Mouse (Mus musculus) T-cell, adult 2 months (primary cell): Measurements from ENCODE around the gene Hist1h3d.
"Not testable (repeated sequence)": the region's sequence is repeated elsewhere in the genome, so short reads cannot be mapped to it uniquely, and the experiment has no call there.

Experiments used
- DNase-seq: peaks from one replicate; pipeline ENCODE4 v3.0.0; 2022; ENCODE audit warnings: low spot score

Hist1h3d gene

DNA sequence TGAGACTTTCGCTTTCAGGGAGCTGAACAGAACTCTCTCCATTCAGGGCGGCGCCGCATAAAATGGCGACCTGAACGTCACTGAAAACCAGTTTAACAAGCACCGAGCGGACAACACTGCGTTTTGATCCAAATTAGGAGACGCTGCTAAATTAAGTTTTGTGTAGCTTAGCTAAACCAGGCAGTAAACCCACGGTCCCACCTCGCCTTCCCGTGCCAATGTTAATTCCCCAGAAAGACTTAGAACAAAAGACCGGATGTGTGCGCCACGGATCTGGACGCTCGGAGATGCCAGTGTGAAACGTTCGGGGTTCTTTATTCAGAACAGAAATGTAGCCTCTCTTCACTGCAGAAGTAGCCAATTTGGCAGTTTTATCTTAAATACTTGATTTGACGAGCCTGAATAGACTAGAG, 9.5 kb downstream of the Hist1h3d start:
- DNase-seq: peak; percentile 76

DNA sequence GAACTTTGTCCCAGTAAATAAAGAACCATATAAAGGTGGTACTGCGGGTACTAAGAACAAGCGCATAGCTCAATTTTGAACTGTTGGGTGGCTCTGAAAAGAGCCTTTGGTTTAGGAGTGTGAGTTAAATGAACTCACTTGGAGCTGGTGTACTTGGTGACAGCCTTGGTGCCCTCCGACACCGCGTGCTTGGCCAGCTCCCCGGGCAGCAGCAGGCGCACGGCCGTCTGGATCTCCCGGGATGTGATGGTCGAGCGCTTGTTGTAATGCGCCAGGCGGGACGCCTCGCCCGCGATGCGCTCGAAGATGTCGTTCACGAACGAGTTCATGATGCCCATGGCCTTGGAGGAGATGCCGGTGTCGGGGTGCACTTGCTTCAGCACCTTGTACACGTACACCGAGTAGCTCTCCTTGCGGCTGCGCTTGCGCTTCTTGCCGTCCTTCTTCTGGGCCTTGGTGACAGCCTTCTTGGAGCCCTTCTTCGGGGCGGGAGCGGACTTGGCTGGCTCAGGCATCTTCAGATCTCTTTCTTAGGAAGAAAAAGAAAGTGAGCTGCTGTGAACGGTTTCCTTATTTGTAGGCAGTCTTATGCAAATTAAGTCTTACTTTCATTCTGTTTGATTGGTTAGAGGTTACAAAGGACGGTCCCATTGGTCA, 10.0 kb downstream of the Hist1h3d start:
- peak; percentile 75 for DNase-seq

GRCm38 (mm10) chr13:23586099-23586939, 10.8 kb downstream of the Hist1h3d start:
- peak; percentile 8 for DNase-seq

DNA sequence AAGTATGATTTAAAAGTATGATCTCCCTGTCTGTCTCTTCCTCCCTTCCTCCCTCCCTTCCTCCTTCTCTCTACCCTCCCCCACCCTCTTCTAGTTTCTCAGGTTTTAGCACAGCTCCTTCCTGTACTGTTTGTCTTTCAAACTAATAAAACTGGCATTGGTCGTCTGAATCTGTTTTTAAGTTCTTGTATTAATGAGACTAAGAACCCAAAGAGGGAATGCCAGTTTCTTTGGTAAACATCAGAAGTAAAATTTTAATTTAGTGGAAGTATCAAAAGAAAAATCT, 11.3 kb downstream of the Hist1h3d start:
- no peak for DNase-seq

- DNase-seq: no peak
Observed at GRCm38 (mm10) chr13:23591206-23591605, 15.6 kb downstream of the Hist1h3d start.

DNA sequence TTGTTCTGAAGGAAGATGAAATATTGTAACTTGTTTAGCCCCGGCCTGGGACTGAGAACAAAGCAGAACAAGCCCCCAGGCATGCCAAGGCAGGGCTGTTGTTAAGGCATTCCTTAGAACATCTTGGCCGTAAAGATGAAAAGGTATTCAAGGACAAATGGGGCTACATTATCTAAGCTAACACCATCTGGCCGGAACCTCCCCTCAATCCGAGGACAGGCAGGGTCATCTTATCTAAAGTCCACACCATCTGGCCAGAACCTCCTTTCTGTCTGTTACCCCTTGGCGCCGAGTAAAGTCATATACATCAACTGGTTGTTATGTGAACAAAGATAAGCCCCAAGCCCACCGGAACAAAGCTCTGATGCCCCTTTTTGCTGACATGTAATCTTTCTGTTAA, 16.3 kb downstream of the Hist1h3d start:
- not testable (repeated sequence) for DNase-seq

- DNase-seq: no peak
Observed at GRCm38 (mm10) chr13:23592614-23593013, 17.1 kb downstream of the Hist1h3d start.

- DNase-seq: peak; percentile 13
Observed at GRCm38 (mm10) chr13:23593051-23593770, 17.6 kb downstream of the Hist1h3d start.

DNA sequence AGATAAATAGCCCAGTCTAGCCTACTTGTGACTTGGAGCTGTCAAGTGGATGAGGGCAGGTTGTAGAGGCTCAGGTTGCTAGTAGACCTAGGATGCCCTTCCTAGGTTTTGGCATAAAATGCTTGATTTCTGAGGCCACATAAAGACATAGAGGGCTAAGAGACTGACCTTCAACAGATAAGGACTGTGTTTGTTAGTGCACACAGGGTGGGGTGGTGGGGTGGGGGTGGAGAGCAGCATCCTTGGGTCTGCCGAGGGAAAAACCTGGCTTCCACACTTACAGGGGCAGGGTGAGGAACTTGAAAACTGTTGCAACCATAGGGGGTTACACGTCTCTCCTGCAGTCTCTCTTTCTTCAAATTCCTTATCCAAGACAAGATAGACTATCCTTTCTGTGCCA, 19.6 kb downstream of the Hist1h3d start:
- no peak for DNase-seq

DNA sequence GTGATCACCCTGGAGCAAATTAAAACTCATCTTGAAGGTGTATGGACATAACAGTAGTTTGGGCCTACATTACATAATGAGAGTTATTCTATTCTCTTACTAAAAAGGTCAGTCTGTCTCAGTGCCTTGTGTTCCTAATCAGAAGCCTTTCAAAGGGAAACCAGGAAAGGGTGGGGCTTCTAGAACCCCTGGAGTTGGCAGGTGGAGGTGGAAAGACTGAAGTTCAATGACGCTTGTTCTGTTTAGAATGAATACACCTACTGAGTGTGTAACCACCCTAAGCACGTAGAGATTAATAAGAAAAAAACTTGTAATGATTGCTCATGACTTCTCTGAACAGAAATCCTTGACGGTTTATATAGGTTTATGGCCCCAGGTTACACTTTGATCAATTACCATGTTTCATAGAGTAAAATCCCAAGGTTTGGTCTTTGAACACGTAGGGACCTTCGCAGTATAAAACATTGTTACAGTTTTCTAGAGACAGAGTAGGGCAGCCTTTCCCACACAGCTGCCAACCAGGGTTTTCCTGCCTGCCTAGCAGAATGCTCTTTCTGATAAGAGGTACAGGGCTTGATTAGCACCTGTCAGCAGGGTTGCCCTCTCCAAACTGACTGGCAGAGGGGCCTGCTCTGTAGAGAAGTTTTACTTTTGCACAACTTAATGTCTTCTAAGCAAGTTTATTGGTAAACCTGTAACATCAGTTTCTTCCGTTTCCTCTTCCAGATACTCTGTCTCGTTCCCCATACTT, 20.2 kb downstream of the Hist1h3d start:
- no peak for DNase-seq

- peak; percentile 79 for DNase-seq
Observed at GRCm38 (mm10) chr13:23597957-23598356, 22.4 kb downstream of the Hist1h3d start.

DNA sequence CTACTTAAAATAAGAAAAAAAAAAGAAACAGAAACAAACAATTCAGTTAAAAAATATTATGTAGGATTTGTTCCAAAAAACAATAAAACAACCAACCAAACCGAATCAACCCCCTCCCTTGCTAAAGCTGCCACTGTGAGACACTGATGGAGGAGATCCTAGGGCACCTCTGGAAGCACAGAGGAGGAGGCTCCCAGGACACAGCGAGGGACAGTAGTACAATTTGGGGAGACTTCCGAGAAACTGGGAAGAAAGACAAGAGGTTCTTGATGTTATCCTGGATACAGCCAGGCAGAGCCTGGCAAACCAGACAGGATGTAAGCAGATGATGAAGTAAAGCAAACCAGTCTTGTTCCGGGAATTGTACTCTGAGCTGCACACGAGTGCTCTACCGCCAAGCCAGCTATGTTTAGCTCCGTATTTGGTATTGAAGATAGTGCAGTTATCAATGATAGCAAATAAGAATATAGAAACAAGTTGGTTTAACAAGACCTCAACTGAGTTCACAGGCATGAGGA, 27.7 kb downstream of the Hist1h3d start:
- no peak for DNase-seq

DNA sequence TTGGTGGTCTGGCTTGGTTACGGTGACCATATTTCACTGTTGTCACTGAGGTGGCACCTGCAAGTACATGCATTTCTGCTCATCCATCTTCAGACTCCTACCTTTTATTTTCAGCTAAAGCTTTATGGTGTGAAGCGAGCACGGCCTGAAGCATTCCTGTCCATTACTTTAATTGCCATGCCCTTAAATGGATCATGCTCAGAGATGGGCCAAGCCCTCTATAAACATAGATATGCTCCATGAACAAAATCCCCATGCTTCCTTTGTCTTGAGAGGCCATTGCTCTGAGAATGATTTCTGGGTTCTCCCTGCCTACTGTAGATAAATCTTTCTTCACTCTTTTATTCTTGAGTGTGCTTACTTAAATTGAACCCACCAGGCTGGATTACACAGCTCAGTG, 28.9 kb downstream of the Hist1h3d start:
- no peak for DNase-seq

DNA sequence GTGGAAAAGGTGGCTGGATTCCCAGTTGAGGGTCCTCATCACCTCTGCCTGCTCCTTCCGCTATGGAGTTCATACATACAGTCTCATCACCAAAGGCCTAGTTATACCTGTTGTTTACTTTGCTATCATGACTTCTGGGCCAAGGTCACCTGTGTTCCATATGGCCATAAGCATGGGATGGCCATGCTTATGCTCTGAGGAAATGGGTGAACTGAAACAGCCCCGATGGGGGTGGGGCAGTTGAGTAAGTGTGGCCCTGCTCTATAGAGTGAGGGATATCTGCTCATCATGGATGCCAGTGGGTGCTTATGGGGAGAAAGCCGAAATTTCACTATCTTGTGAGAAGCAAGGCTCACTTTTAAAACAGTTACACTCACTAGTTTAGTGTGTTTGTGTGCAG, 29.5 kb downstream of the Hist1h3d start:
- DNase-seq: no peak

- DNase-seq: no peak
Observed at GRCm38 (mm10) chr13:23609209-23609608, 33.6 kb downstream of the Hist1h3d start.

DNA sequence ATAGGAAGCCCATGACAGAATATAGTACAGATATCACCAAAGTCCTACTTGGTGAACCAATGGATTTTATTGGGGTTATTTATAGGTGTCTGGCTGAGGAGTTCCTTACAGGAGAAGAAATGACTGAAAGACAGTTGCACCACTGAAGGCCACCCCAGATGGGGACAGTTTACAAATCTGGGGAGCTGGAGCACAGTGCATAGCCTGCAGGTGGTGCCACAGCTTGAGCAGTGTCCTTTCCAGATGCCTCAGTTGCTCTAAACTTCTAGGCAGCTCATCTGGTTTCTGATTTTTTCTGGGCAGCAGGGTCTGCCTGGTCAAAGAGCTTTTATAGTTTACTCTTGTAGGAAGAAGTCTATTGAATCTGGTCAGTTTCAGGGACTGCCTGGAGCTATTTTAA, 34.3 kb downstream of the Hist1h3d start:
- DNase-seq: no peak

- no peak for DNase-seq
Observed at GRCm38 (mm10) chr13:23610393-23610792, 34.8 kb downstream of the Hist1h3d start.

GRCm38 (mm10) chr13:23611638-23612037, 36.1 kb downstream of the Hist1h3d start:
- no peak for DNase-seq

GRCm38 (mm10) chr13:23620056-23620732, 44.6 kb downstream of the Hist1h3d start:
- DNase-seq: no peak

DNA sequence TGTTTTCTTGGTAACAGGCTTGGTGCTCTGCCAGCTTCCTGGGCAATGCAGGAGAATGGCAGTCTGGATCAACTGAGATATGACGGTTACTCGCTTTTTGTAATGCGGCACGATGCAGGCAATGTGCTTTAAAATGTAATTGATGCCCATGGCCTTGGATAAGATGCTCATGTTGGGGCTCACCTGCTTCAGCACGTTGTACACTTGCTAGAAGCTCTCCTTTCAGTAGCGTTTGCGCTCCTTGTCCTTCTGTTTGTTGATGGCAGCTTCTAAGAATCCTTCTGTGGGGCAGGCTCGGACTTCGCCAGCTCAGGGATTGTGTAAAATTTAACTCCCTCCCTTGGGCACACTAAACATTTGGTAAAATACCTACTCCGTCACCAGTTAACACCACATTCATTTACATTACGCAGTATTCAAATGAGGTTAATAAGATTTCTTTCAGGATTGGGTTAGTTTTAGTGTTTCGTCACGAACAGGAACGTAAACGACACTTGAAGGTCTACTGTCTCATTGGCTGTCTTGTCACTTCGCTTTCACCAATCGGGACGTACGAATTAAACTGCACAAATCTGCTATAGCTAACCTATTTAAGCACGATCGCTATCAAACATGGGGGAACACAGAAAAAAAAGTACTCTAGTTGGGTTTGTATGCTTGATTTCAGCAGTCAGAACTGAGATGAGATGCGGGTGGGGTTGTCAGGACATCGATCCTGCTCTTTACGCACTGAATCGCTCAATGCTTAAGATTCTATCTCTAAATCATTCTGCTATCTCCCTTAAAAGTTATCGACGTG, 45.4 kb downstream of the Hist1h3d start, which contains the start of gene Hist1h2be:
Gene Hist1h2be, minus strand, starts transcription at position 392 of the 799 bp plus-strand sequence.
- DNase-seq: peak; percentile 74
